Mouse (Mus musculus) embryonic facial prominence, embryonic 14.5 days (tissue): ENCODE measurements around the gene Foxo3. TPM values are rescaled to one million over a fixed set of nuclear protein-coding genes. Genes with fewer than 3 reads are reported as not detected.

ENCODE experiments used
- ATAC-seq: fragments of 200-750 bp; cut with Nextera tagmentation; 2 replicates; pipeline ENCODE4 v1.8.0; 2017; ENCODE audit warnings: low read depth, moderate number of reproducible peaks, moderate TSS enrichment
- DNase-seq: peaks from one replicate; pipeline ENCODE4 v3.0.0-alpha.2; 2015; ENCODE audit warnings: low spot score
- H3K27ac ChIP-seq: fragments of 300-500 bp; sonication (generic); replicated peaks from 2 replicates; pipeline ENCODE4 v1.5.1; 2014; ENCODE audit warnings: low read depth, mild to moderate bottlenecking, low read length, moderate library complexity
- H3K27me3 ChIP-seq: fragments of 300-500 bp; sonication (generic); replicated peaks from 2 replicates; pipeline ENCODE4 v1.6.1; 2014; ENCODE audit warnings: low read length; ENCODE audit not compliant: control insufficient read depth, insufficient read depth
- H3K36me3 ChIP-seq: fragments of 300-500 bp; sonication (generic); 2 replicates; pipeline ENCODE4 v1.6.1; 2014; ENCODE audit warnings: low read length, mixed read lengths; ENCODE audit not compliant: control insufficient read depth, insufficient read depth
- H3K4me1 ChIP-seq: fragments of 300-500 bp; sonication (generic); 2 replicates; pipeline ENCODE4 v1.6.1; 2014; ENCODE audit warnings: antibody characterized with exemption, low read length; ENCODE audit not compliant: control insufficient read depth, insufficient read depth
- H3K4me2 ChIP-seq: fragments of 300-500 bp; sonication (generic); 2 replicates; pipeline ENCODE4 v1.6.1; 2014; ENCODE audit warnings: low read depth, mild to moderate bottlenecking, low read length, moderate library complexity, mixed read lengths
- H3K4me3 ChIP-seq: fragments of 300-500 bp; sonication (generic); 2 replicates; pipeline ENCODE4 v1.5.1; 2014; ENCODE audit warnings: low read depth, mild to moderate bottlenecking, low read length
- H3K9ac ChIP-seq: fragments of 300-500 bp; sonication (generic); 2 replicates; pipeline ENCODE4 v1.6.1; 2014; ENCODE audit warnings: low read depth, mild to moderate bottlenecking, low read length, moderate library complexity, mixed read lengths
- H3K9me3 ChIP-seq: fragments of 300-500 bp; sonication (generic); 2 replicates; pipeline ENCODE4 v1.6.1; 2016; ENCODE audit warnings: low read length; ENCODE audit not compliant: control insufficient read depth
- WGBS: fragments of 180-500 bp; shearing (Covaris S2); extraction: QIAGEN DNeasy Blood & Tissue Kit; methylation state at CpG from one replicate; pipeline ENCODE4 v1.1.7; 2014; 5-methylcytosine and 5-hydroxymethylcytosine counted together
- polyA plus RNA-seq: library from polyadenylated mRNA; unstranded; fragments of >200 nt; fragmentation: Nextera tagmentation; extraction: Ambion mirVana; gene quantifications from 2 replicates; pipeline ENCODE4 v1.2.1, GENCODE M21; 2014

Gene Foxo3
- polyA plus RNA-seq, 1 experiment from 2014 or later: 12.3 TPM

GRCm38 (mm10) chr10:42144176-42144575 is 132.4 kb downstream of the Foxo3 start:
- Histone ChIP-seq H3K4me3 (no peak overlapping the region), H3K9ac (no peak overlapping the region), H3K4me1 (no peaks in the 10 kb centered on the region), H3K36me3 (no peaks in the 10 kb centered on the region), H3K4me2 (no peak overlapping the region), H3K27ac (no peak overlapping the region), H3K9me3 (no peaks in the 10 kb centered on the region), H3K27me3 (no peaks in the 10 kb centered on the region)
- no peak for ATAC-seq
- DNase-seq: no peak
- 33% methylated on average over 2 of the region's 2 CpGs for WGBS

- ATAC-seq (no peak), DNase-seq (no peak)
- Histone ChIP-seq H3K9ac (no peak overlapping the region), H3K4me1 (no peaks in the 10 kb centered on the region), H3K4me2 (no peak overlapping the region), H3K27me3 (no peaks in the 10 kb centered on the region), H3K9me3 (no peaks in the 10 kb centered on the region), H3K4me3 (no peak overlapping the region), H3K27ac (no peak overlapping the region), H3K36me3 (no peaks in the 10 kb centered on the region)
- 94% methylated on average over 1 of the region's 1 CpGs for WGBS
These were observed 133.8 kb downstream of the Foxo3 start for GRCm38 (mm10) chr10:42142791-42143190.

- WGBS: 67% methylated on average over 9 of the region's 9 CpGs
- Histone ChIP-seq H3K9me3 (no peaks in the 10 kb centered on the region), H3K4me3 (no peak overlapping the region), H3K36me3 (no peaks in the 10 kb centered on the region), H3K27me3 (no peaks in the 10 kb centered on the region), H3K4me1 (no peaks in the 10 kb centered on the region), H3K9ac (no peak overlapping the region), H3K27ac (no peak overlapping the region), H3K4me2 (no peak overlapping the region)
- ATAC-seq (no peak), DNase-seq (peak; percentile 41)
These were observed 134.5 kb downstream of the Foxo3 start for GRCm38 (mm10) chr10:42142081-42142480.

- Histone ChIP-seq H3K9me3 (no peaks in the 10 kb centered on the region), H3K9ac (no peak overlapping the region), H3K4me3 (no peak overlapping the region), H3K4me2 (no peak overlapping the region), H3K36me3 (no peaks in the 10 kb centered on the region), H3K4me1 (no peaks in the 10 kb centered on the region), H3K27me3 (no peaks in the 10 kb centered on the region), H3K27ac (no peak overlapping the region)
- no peak for DNase-seq
- no peak for ATAC-seq
- WGBS: 58% methylated on average over 1 of the region's 1 CpGs
These were observed 136.8 kb downstream of the Foxo3 start for GRCm38 (mm10) chr10:42139749-42140148.

- H3K27me3 ChIP-seq: no peaks in the 10 kb centered on the region
- 71% methylated on average over 14 of the region's 14 CpGs for WGBS
These were observed 141.5 kb downstream of the Foxo3 start for GRCm38 (mm10) chr10:42134759-42135702.

More at GRCm38 (mm10) chr10:42134759-42135702, 141.5 kb downstream of the Foxo3 start:
- H3K4me1 ChIP-seq: no peaks in the 10 kb centered on the region
- ATAC-seq (0 out of 2 replicates have a peak, but pooled peaks have one; percentile 30), DNase-seq (peak; percentile 35)
- no peak overlapping the region for H3K27ac ChIP-seq
- no peaks in the 10 kb centered on the region for H3K36me3 ChIP-seq
- no peak overlapping the region for H3K4me3 ChIP-seq
- no peak overlapping the region for H3K4me2 ChIP-seq
- H3K9ac ChIP-seq: no peak overlapping the region
- H3K9me3 ChIP-seq: no peaks in the 10 kb centered on the region

Other genes with a start within 250 kb of the Foxo3 start
- gene Afg1l, start 201.8 kb upstream of the Foxo3 start, polyA plus RNA-seq: 6.7 and 6.8 TPM in 2 replicates
- gene Snx3, start 225.3 kb upstream of the Foxo3 start, polyA plus RNA-seq: 326 TPM in 2 replicates